Mouse (Mus musculus): Measurements from ENCODE around the gene Ncf4.

- TF ChIP-seq CTCF (IDR thresholded peaks at IDR 0.05; ENCODE audit: borderline replicate concordance, control insufficient read depth, extremely low read depth, insufficient read depth, low read length, poor library complexity), result no peak
- no peak for TF ChIP-seq POLR2A (IDR thresholded peaks at IDR 0.05; ENCODE audit: control insufficient read depth, extremely low read depth, insufficient read depth, low read length, poor library complexity)
Measured at GRCm38 (mm10) chr15:78211367-78211766, 33.2 kb upstream of the Ncf4 start.
